Mouse (Mus musculus) lung, embryonic 16.5 days (tissue): Measurements from ENCODE around the gene Isca2. TPM values are rescaled to one million over a fixed set of nuclear protein-coding genes. Genes with fewer than 3 reads are reported as not detected.
A peak's percentile ranks its signal among the peaks of the same experiment; 100 is the strongest.

ENCODE experiments used
- ATAC-seq: fragments of 200-750 bp; cut with Nextera tagmentation; 2 replicates; pipeline ENCODE4 v1.8.0; 2017; ENCODE audit warnings: low read depth, mild to moderate bottlenecking, moderate library complexity
- H3K27ac ChIP-seq: fragments of 300-500 bp; sonication (generic); 2 replicates; pipeline ENCODE4 v1.5.1; 2014; ENCODE audit warnings: mild to moderate bottlenecking, control low read depth, low read length
- H3K27me3 ChIP-seq: fragments of 300-500 bp; sonication (generic); 2 replicates; pipeline ENCODE4 v1.6.1; 2014; ENCODE audit warnings: low read depth, low read length, mixed read lengths; ENCODE audit not compliant: control insufficient read depth, insufficient read depth
- H3K36me3 ChIP-seq: fragments of 300-500 bp; sonication (generic); 2 replicates; pipeline ENCODE4 v1.6.1; 2014; ENCODE audit warnings: low read length; ENCODE audit not compliant: control insufficient read depth, insufficient read depth
- H3K4me1 ChIP-seq: fragments of 300-500 bp; sonication (generic); replicated peaks from 2 replicates; pipeline ENCODE4 v1.6.1; 2014; ENCODE audit warnings: low read length, mixed read lengths; ENCODE audit not compliant: control insufficient read depth, insufficient read depth
- H3K4me2 ChIP-seq: fragments of 300-500 bp; sonication (generic); 2 replicates; pipeline ENCODE4 v1.6.1; 2014; ENCODE audit warnings: low read depth, low read length, control low read depth
- H3K4me3 ChIP-seq: fragments of 300-500 bp; sonication (generic); 2 replicates; pipeline ENCODE4 v1.5.1; 2014; ENCODE audit warnings: mild to moderate bottlenecking, low read length, control low read depth
- H3K9ac ChIP-seq: fragments of 300-500 bp; sonication (generic); 2 replicates; pipeline ENCODE4 v1.6.1; 2014; ENCODE audit warnings: low read length, control low read depth
- H3K9me3 ChIP-seq: fragments of 300-500 bp; sonication (generic); 2 replicates; pipeline ENCODE4 v1.6.1; 2016; ENCODE audit warnings: low read length; ENCODE audit not compliant: control insufficient read depth
- WGBS: fragments of 180-500 bp; shearing (Covaris S2); extraction: QIAGEN DNeasy Blood & Tissue Kit; methylation state at CpG from one replicate; pipeline ENCODE4 v1.1.7; 2014; 5-methylcytosine and 5-hydroxymethylcytosine counted together
- polyA plus RNA-seq: library from polyadenylated mRNA; unstranded; fragments of >200 nt; fragmentation: Nextera tagmentation; extraction: Ambion mirVana; gene quantifications from 2 replicates; pipeline ENCODE4 v1.2.1, GENCODE M21; 2015

Gene Isca2
- 133 and 148 TPM in 2 replicates for polyA plus RNA-seq

DNA sequence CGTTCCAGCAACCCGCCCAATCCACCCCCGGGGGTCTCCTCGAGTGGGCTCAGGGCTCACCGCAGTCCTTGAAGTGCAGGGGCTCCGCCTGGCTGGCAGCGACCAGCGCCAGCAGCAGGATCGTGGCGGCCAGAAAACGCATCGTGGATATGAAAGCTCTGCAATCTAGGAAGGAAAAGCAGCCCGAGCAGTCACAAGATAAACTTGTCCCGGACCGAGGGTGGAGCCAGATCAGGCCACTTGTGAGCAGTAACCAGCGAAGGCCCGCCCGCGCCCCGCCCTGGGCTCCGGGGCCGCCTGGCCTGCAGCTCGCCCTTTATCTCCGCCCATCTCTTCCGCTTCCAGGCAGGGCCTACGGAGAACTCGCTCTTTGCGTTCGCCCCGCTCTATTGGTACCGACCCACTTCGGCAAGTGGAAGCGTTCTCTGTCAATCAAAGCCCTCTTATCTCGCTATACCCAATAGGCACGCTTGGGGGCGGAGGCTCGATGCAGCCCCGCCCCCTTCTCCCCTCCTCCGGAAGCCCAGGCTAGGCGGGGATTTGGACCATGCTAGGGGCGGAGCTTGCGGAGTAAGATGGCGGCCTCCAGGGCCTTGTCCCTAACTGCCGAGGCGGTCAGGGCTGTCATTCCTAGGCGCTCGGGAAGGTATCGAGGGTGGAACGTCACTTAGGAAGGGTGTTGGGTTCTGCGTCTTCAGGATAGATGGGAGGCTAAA lies at the start of gene Isca2, which contains the start of gene Npc2:
Isca2 (plus strand) TSS at position 526 of the 716 bp plus-strand sequence.
Npc2 (minus strand) TSS at position 427 of the 716 bp plus-strand sequence.
- H3K27ac ChIP-seq, result peak within 1 kb of the TSS; percentile 88
- peak within 1 kb of the TSS; percentile 78 for H3K9ac ChIP-seq
- ATAC-seq, result peak; percentile 98
- H3K4me2 ChIP-seq, result peak within 1 kb of the TSS; percentile 67
- H3K4me3 ChIP-seq, result peak within 1 kb of the TSS; percentile 69
- H3K36me3 ChIP-seq, result no peaks in the 10 kb centered on the region
- H3K9me3 ChIP-seq, result no peaks in the 10 kb centered on the region
- under 1% methylated on average over 47 of the region's 50 CpGs for WGBS
- no peaks in the 10 kb centered on the region for H3K27me3 ChIP-seq
- peaks cover 18% of the 10 kb centered on the region for H3K4me1 ChIP-seq

DNA sequence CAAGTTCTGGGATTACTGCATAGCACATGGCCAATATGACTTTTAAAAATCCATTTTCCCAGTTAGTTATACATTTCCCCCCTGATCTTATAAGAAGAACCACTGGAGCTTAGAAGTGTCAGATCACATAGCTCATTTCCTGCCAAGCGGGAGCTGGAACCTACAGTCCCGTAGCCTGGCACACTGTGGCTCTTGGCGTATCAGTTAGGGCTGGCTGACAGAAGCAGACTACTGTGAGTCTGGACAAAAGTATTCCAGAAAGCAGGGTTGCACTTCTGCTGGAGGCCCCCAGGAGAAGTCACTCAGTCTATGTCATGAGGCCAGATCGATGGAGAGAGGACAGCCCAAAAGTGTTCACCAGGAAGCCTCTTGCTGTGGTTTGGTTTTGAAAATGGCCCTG lies 46.7 kb upstream of the Isca2 start:
- no peaks in the 10 kb centered on the region for H3K4me1 ChIP-seq
- WGBS, result 65% methylated on average over 4 of the region's 4 CpGs

DNA sequence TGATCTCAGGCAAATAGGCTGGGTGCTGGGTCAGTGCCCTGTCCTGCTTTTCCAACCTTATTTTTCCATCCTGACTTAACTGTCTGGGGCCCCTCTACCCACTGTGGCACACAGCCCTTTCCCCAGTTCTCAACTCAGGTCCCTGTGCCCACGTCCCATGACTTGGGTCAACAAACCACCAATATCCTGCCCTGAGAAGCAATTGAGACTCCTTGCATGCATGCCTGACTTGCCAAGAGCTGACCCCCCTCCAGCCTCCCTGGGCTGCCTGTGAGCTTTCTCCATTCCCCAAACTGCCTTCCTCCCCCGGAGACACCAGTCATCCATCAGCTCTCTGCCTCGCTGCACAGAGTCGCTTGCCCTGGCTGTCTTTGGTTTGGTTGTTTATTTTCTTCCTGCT lies 46.1 kb upstream of the Isca2 start:
- Histone ChIP-seq H3K9ac (no peak overlapping the region), H3K27ac (no peak overlapping the region), H3K27me3 (no peaks in the 10 kb centered on the region), H3K4me3 (no peak overlapping the region), H3K4me2 (no peak overlapping the region), H3K9me3 (no peaks in the 10 kb centered on the region), H3K36me3 (no peaks in the 10 kb centered on the region), H3K4me1 (no peaks in the 10 kb centered on the region)
- ATAC-seq, result no peak
- 20% methylated on average over 4 of the region's 4 CpGs for WGBS

More for the DNA sequence above, 46.7 kb upstream of the Isca2 start:
- Histone ChIP-seq H3K27ac (no peak overlapping the region), H3K9me3 (no peaks in the 10 kb centered on the region), H3K4me3 (no peak overlapping the region), H3K9ac (no peak overlapping the region), H3K36me3 (no peaks in the 10 kb centered on the region), H3K27me3 (no peaks in the 10 kb centered on the region), H3K4me2 (no peak overlapping the region)
- ATAC-seq, result no peak

DNA sequence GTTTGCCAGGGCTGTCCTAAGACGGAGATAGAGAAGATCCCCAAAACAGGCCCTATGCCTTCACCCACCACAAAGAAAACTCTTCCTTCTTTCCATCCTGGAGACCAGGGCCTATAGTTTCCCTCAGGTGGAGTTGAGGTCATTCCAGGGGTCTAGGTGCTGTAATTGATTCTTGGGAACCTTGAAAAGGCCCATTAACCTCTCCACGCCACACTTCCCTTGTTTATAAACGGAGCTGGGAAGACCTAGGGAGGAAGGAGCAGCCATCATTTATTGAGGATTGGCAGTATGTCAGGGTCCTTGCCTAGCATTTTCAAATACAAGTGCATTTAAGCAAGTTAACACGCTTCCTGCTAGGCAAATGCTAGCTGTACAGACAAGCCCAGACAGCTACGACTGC lies 45.6 kb upstream of the Isca2 start:
- no peaks in the 10 kb centered on the region for H3K4me1 ChIP-seq
- H3K27me3 ChIP-seq, result no peaks in the 10 kb centered on the region
- no peaks in the 10 kb centered on the region for H3K9me3 ChIP-seq
- no peak overlapping the region for H3K4me2 ChIP-seq
- no peak for ATAC-seq
- H3K36me3 ChIP-seq, result no peaks in the 10 kb centered on the region
- 41% methylated on average over 5 of the region's 5 CpGs for WGBS
- H3K27ac ChIP-seq, result no peak overlapping the region
- H3K9ac ChIP-seq, result no peak overlapping the region
- H3K4me3 ChIP-seq, result no peak overlapping the region

DNA sequence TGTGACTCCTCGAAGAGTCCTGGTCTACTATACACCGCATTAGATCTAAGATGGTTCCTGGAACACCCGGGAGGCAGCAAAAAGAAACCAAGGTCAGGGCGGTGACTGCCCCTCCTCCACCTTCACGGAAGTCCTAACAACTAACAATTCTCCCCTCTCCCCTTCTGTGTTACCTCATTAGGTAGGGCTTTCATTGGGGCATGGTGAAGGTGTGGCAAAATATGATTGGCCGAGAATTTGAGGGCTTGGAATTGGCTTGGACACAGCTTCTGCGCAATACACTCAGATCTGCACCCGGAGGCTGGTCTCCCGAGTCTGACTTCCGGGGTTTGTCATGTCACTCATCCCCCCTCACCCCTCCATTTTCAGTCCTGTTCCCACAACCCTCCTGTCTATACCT lies 44.6 kb upstream of the Isca2 start:
- Histone ChIP-seq H3K4me2 (no peak overlapping the region), H3K4me3 (no peak overlapping the region), H3K4me1 (no peaks in the 10 kb centered on the region), H3K27ac (no peak overlapping the region), H3K36me3 (no peaks in the 10 kb centered on the region), H3K9ac (no peak overlapping the region), H3K9me3 (no peaks in the 10 kb centered on the region), H3K27me3 (no peaks in the 10 kb centered on the region)
- WGBS, result 91% methylated on average over 10 of the region's 10 CpGs
- no peak for ATAC-seq

DNA sequence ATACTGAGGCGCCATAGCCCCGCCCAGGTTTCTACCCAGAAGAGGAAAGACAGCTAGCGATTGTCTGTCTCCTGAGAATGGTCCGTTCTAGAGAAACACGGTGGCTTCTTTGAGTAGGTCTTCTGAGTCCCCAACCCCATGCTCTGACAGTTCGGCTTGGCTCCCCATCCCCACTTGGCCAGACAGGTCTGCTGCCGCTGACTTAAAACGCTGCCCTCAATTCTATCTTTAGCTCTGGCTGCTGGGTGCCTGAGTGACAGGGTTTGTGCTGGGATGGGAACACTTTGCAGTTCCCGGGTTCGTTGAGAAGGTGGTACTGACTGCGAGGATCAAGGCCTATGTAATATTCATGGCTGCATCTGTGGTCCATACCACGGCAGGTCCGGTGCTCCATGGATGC lies 39.7 kb upstream of the Isca2 start:
- H3K27me3 ChIP-seq, result no peaks in the 10 kb centered on the region
- H3K9me3 ChIP-seq, result no peaks in the 10 kb centered on the region
- 69% methylated on average over 13 of the region's 13 CpGs for WGBS

DNA sequence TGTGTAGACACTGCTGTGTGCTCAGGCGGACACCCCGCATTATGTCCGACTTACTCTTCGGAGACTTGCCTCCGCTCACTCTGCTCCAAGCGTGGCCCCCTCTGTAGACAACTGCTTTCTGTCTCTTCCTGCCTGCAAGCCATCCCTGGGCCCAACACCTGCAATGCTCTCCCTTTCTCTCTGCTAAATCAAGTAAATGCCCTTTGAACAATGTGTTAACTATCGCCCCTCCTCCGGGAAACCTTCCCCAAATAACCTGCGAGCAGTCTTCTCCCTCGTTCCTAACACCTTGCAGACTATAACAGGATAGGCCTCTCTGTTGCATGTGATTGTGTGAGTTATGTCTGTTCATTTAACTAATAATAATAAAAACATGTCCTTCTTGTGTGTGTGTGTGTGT lies 29.6 kb upstream of the Isca2 start:
- no peak overlapping the region for H3K4me3 ChIP-seq
- H3K9me3 ChIP-seq, result no peaks in the 10 kb centered on the region
- no peak overlapping the region for H3K9ac ChIP-seq
- no peak overlapping the region for H3K4me2 ChIP-seq
- H3K27ac ChIP-seq, result no peak overlapping the region
- H3K36me3 ChIP-seq, result no peaks in the 10 kb centered on the region
- ATAC-seq, result no peak
- no peaks in the 10 kb centered on the region; the same call in 1 of the 2 replicates for H3K27me3 ChIP-seq
- WGBS, result 79% methylated on average over 10 of the region's 10 CpGs
- H3K4me1 ChIP-seq, result no peaks in the 10 kb centered on the region

More for the DNA sequence above, 39.7 kb upstream of the Isca2 start:
- Histone ChIP-seq H3K9ac (no peak overlapping the region), H3K27ac (no peak overlapping the region), H3K36me3 (no peaks in the 10 kb centered on the region), H3K4me3 (no peak overlapping the region), H3K4me1 (no peaks in the 10 kb centered on the region), H3K4me2 (no peak overlapping the region)
- no peak for ATAC-seq

DNA sequence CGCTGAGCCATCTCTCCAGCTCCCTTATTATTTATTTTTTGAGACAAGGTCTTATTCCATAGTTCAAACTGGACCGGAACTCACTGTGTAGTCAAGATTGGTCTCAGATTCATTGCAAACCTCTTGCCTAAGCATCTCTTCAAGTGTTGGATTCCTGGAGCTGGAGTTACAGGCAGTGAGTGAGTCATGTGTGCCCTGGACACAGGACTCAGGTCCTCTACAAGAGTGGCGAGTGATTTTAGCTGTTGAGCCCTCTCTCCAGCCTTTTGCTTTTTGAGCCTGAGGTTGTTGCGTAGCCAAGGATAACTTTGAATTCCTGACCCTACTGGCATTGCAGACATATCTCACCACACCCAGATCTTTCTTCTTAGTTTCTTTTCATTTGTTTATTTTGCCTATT lies 27.4 kb upstream of the Isca2 start:
- no peak overlapping the region for H3K4me3 ChIP-seq
- H3K9ac ChIP-seq, result no peak overlapping the region
- H3K27me3 ChIP-seq, result no peaks in the 10 kb centered on the region; the same call in 1 of the 2 replicates
- H3K4me1 ChIP-seq, result no peaks in the 10 kb centered on the region
- H3K4me2 ChIP-seq, result no peak overlapping the region
- no peak overlapping the region for H3K27ac ChIP-seq
- no peak for ATAC-seq
- WGBS, result 51% methylated on average over 4 of the region's 4 CpGs
- no peaks in the 10 kb centered on the region for H3K36me3 ChIP-seq
- no peaks in the 10 kb centered on the region for H3K9me3 ChIP-seq

DNA sequence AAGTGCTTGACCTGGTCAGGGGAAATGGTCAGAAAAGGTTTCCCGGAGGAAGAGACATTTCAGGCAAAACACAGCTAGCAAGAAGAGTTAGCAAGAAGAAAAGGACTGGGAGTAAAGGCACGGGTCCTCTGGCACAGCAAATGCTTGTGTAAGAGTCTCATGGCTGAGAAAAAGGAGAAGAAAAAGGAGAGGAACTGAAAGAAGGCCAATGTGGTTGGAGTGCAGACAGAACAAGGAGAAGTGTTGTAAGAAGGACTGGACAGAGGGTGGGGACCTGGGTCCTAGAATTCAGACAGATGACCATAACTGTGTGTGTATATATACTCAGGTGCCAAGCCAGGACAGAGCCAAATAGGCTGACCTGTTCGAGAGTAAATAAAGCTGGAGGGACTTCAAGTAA lies 24.9 kb upstream of the Isca2 start:
- no peak for ATAC-seq
- 55% methylated on average over 3 of the region's 3 CpGs for WGBS
- Histone ChIP-seq H3K27ac (no peak overlapping the region), H3K9ac (no peak overlapping the region), H3K27me3 (no peaks in the 10 kb centered on the region; the same call in 1 of the 2 replicates), H3K36me3 (no peaks in the 10 kb centered on the region), H3K9me3 (no peaks in the 10 kb centered on the region), H3K4me1 (no peaks in the 10 kb centered on the region), H3K4me3 (no peak overlapping the region), H3K4me2 (no peak overlapping the region)
